Mouse (Mus musculus) liver, postnatal 0 days (tissue): ENCODE data around the gene Cul7.

ENCODE experiments used
- CTCF ChIP-seq: sonication (generic); IDR thresholded peaks from 2 replicates; pipeline ENCODE4 v1.5.1; 2016; ENCODE audit warnings: antibody characterized with exemption, low read depth
- EP300 ChIP-seq: IDR thresholded peaks from 2 replicates; pipeline ENCODE4 v1.6.1; 2016; ENCODE audit warnings: antibody characterized with exemption, low read depth, mild to moderate bottlenecking

DNA sequence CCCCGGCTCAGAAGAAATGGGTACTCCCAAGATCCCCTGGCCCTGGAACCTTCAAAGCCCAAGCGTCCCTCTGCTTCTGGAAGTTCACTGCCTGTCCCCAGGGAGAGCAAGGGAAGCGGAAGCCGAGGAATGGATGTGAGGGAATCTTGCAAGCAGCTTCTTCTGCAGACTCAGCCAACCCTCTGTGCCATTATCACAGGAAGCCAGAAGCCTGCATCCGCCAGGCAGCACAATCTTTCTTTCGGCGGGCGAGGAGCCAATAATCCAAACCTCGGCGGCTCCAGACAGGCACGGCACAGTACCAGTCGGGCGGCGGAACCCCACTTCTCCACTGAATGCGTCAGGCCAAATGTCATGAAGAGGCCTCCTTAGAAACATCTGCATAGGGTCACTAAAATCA is 28.8 kb upstream of the Cul7 start:
- no peak for TF ChIP-seq CTCF
- peak; percentile 29; the same call in 1 of the 2 replicates for TF ChIP-seq EP300
